Mouse (Mus musculus): ENCODE measurements at regions not wholly inside any gene's neighbourhood (a gene's known extent, or its start where the extent isn't known, plus 50 kb on each side); places are given as distances from the start of the nearest gene placed in this dataset.

- Histone ChIP-seq H3K36me3 (ENCODE audit: control insufficient read depth in 1 of 2, insufficient read depth in 2 of 2, low read length in 2 of 2) (no peaks in the 10 kb centered on the region), H3K4me3 (ENCODE audit: control insufficient read depth in 1 of 2, insufficient read depth in 1 of 2, low read depth in 2 of 2, low read length in 2 of 2) (no peak overlapping the region), H3K9me3 (replicated peaks; ENCODE audit: insufficient read depth, low read length) (no peaks in the 10 kb centered on the region), H3K9ac (ENCODE audit: control insufficient read depth, low read depth, low read length, poor library complexity, severe bottlenecking) (no peak overlapping the region), H3K27ac (ENCODE audit: control insufficient read depth, low read depth, low read length) (no peak overlapping the region), H3K79me2 (ENCODE audit: control insufficient read depth, insufficient read depth, low read length, poor library complexity) (no peaks in the 10 kb centered on the region), H3K27me3 (ENCODE audit: control insufficient read depth in 1 of 2, insufficient read depth in 2 of 2, low read length in 2 of 2) (peaks cover 2% of the 10 kb centered on the region in 2 experiments), H3K4me1 (ENCODE audit: control insufficient read depth in 1 of 2, insufficient read depth in 2 of 2, low read length in 2 of 2) (no peaks in the 10 kb centered on the region)
- DNase-seq (ENCODE audit: low read depth, low spot score) = no peak
- TF ChIP-seq USF1 (IDR thresholded peaks at IDR 0.05; ENCODE audit: low read depth, low read length) (no peak), CTCF (IDR thresholded peaks at IDR 0.05 in 2 of 3, conservative IDR thresholded peaks at IDR 0.05 in 1 of 3; ENCODE audit: control insufficient read depth in 1 of 3, insufficient read depth in 1 of 3, low read depth in 2 of 3, low read length in 3 of 3, poor library complexity in 1 of 3, severe bottlenecking in 1 of 3) (no peak), MYB (IDR thresholded peaks at IDR 0.05; ENCODE audit: low read depth, low read length) (no peak), ZKSCAN1 (IDR thresholded peaks at IDR 0.05; ENCODE audit: low read depth, low read length) (no peak), MEF2A (IDR thresholded peaks at IDR 0.05; ENCODE audit: extremely low read depth, insufficient replicate concordance, low read depth, low read length, poor library complexity, severe bottlenecking) (no peak), UBTF (IDR thresholded peaks at IDR 0.05; ENCODE audit: borderline replicate concordance, insufficient read depth, low read depth, low read length) (no peak), BHLHE40 (IDR thresholded peaks at IDR 0.05; ENCODE audit: borderline replicate concordance, low read depth, low read length) (no peak), KAT2A (conservative IDR thresholded peaks at IDR 0.05; ENCODE audit: low read depth, low read length) (no peak), MAFK (IDR thresholded peaks at IDR 0.05; ENCODE audit: borderline replicate concordance, low read depth, low read length) (no peak), ETS1 (IDR thresholded peaks at IDR 0.05; ENCODE audit: low read depth, low read length) (no peak), JUND (IDR thresholded peaks at IDR 0.05; ENCODE audit: low read depth, low read length) (no peak), CHD1 (IDR thresholded peaks at IDR 0.05; ENCODE audit: low read depth, low read length) (no peak), NELFE (IDR thresholded peaks at IDR 0.05; ENCODE audit: low read depth, low read length) (no peak), ELF1 (IDR thresholded peaks at IDR 0.05; ENCODE audit: low read depth, low read length) (no peak), ZNF384 (IDR thresholded peaks at IDR 0.05; ENCODE audit: low read depth, low read length) (no peak), TBP (IDR thresholded peaks at IDR 0.05; ENCODE audit: low read depth, low read length) (no peak), HCFC1 (IDR thresholded peaks at IDR 0.05; ENCODE audit: low read depth, low read length) (no peak)
These were observed 62.4 kb upstream of the Trp53i11 start for GRCm38 (mm10) chr2:93124866-93125467.

DNA sequence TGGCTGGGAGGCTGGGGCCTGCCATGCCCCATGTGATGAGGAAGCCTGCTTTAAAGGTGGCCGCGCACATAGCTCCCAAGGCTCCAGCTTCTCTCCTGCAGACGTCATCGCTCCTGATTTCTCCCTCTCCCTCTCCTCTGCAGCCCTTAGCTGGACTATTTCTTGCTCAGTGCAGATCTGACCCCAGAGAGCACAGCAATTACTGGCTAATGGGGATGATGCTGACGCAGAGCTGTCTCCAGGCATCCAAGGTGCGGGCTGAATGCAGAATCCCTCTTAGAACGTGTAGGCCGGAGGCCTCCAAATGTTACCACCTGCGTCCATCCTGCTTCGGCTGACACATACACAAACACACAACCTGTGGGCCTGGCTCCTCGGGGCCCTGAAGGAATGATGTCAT, 63.5 kb upstream of the Trp53i11 start:
- Histone ChIP-seq H3K27me3 (ENCODE audit: control insufficient read depth in 1 of 2, insufficient read depth in 2 of 2, low read length in 2 of 2) (peaks cover 2% of the 10 kb centered on the region in 2 experiments), H3K79me2 (ENCODE audit: control insufficient read depth, insufficient read depth, low read length, poor library complexity) (no peaks in the 10 kb centered on the region)
- no peak for TF ChIP-seq MEF2A (IDR thresholded peaks at IDR 0.05; ENCODE audit: extremely low read depth, insufficient replicate concordance, low read depth, low read length, poor library complexity, severe bottlenecking)
- no peak for TF ChIP-seq ETS1 (IDR thresholded peaks at IDR 0.05; ENCODE audit: low read depth, low read length)
- no peak for TF ChIP-seq MYC (IDR thresholded peaks at IDR 0.05; ENCODE audit: low read depth, low read length)
- no peak for TF ChIP-seq MAZ (IDR thresholded peaks at IDR 0.05; ENCODE audit: low read depth, low read length)
- TF ChIP-seq ZKSCAN1 (IDR thresholded peaks at IDR 0.05; ENCODE audit: low read depth, low read length) = no peak
- TF ChIP-seq TBP (IDR thresholded peaks at IDR 0.05; ENCODE audit: low read depth, low read length) = no peak
- TF ChIP-seq ZC3H11A (IDR thresholded peaks at IDR 0.05; ENCODE audit: low read depth, low read length) = no peak
- no peak for TF ChIP-seq KAT2A (conservative IDR thresholded peaks at IDR 0.05; ENCODE audit: low read depth, low read length)
- no peak for TF ChIP-seq RAD21 (IDR thresholded peaks at IDR 0.05; ENCODE audit: low read depth, low read length)
- no peak for TF ChIP-seq ZNF384 (IDR thresholded peaks at IDR 0.05; ENCODE audit: low read depth, low read length)
- no peak for TF ChIP-seq USF1 (IDR thresholded peaks at IDR 0.05; ENCODE audit: low read depth, low read length)
- TF ChIP-seq HCFC1 (IDR thresholded peaks at IDR 0.05; ENCODE audit: low read depth, low read length) = no peak
- no peak for TF ChIP-seq MXI1 (IDR thresholded peaks at IDR 0.05; ENCODE audit: low read depth, low read length)

More for the DNA sequence above, 63.5 kb upstream of the Trp53i11 start:
- H3K9me3 ChIP-seq (replicated peaks; ENCODE audit: insufficient read depth, low read length) = no peaks in the 10 kb centered on the region
- H3K9ac ChIP-seq (ENCODE audit: control insufficient read depth, low read depth, low read length, poor library complexity, severe bottlenecking) = no peak overlapping the region
- H3K27ac ChIP-seq (ENCODE audit: control insufficient read depth, low read depth, low read length) = no peak overlapping the region
- H3K4me3 ChIP-seq (ENCODE audit: control insufficient read depth in 1 of 2, insufficient read depth in 1 of 2, low read depth in 2 of 2, low read length in 2 of 2) = no peak overlapping the region
- H3K36me3 ChIP-seq (ENCODE audit: control insufficient read depth in 1 of 2, insufficient read depth in 2 of 2, low read length in 2 of 2) = no peaks in the 10 kb centered on the region
- H3K4me1 ChIP-seq (ENCODE audit: control insufficient read depth in 1 of 2, insufficient read depth in 2 of 2, low read length in 2 of 2) = no peaks in the 10 kb centered on the region
- no peak for DNase-seq (ENCODE audit: low read depth, low spot score)
